Mouse (Mus musculus) testis, adult 10 weeks (tissue): ENCODE measurements around the gene Uap1. TPM values are rescaled to one million over a fixed set of nuclear protein-coding genes. Genes with fewer than 3 reads are reported as not detected.

ENCODE experiments used
- polyA plus RNA-seq: library from polyadenylated mRNA; stranded (reverse); fragments of 350-450 nt; fragmentation: Illumina TruSeq; extraction: RNeasy Lipid Tissue Mini Kit (QIAGEN cat#74804); gene quantifications from one replicate; pipeline ENCODE4 v1.2.3, GENCODE M21; 2014; ENCODE audit warnings: low read depth, low replicate concordance

The Uap1 gene
- polyA plus RNA-seq = 26.2 TPM

GRCm38 (mm10) chr1:170174814-170175332 is at the start of gene Uap1:
Gene Uap1, minus strand, starts transcription at chr1:170174957.

GRCm38 (mm10) chr1:170214757-170215522 is 40.2 kb upstream of the Uap1 start, which contains the start of gene Uhmk1:
Gene Uhmk1, minus strand, starts transcription at chr1:170215397.

GRCm38 (mm10) chr1:170110516-170111332 is 64.0 kb downstream of the Uap1 start, which contains the start of gene Ddr2:
Gene Ddr2, minus strand, starts transcription at chr1:170110762.

Other genes with a start within 250 kb of the Uap1 start
- 0.49 TPM for gene Ccdc190, start 246.3 kb downstream of the Uap1 start, polyA plus RNA-seq
- gene Hsd17b7, start 205.7 kb downstream of the Uap1 start, polyA plus RNA-seq = 3.5 TPM
- 4.3 TPM for gene Ddr2, start 64.2 kb downstream of the Uap1 start, polyA plus RNA-seq
- gene Uhmk1, start 40.4 kb upstream of the Uap1 start, polyA plus RNA-seq = 16.9 TPM
- gene Sh2d1b2, start 57.8 kb upstream of the Uap1 start, polyA plus RNA-seq = not detected
- not detected for gene Sh2d1b1, start 102.4 kb upstream of the Uap1 start, polyA plus RNA-seq
- gene Gm7694, start 131.4 kb upstream of the Uap1 start, polyA plus RNA-seq = 0.94 TPM
- 59.9 TPM for gene Spata46, start 133.8 kb upstream of the Uap1 start, polyA plus RNA-seq